In genomic region chr9:94377346-94378039, GRCm38 (mm10) we compare ENCODE assay signal across 8 mouse cellular contexts.
DNase-seq lines count a peak whose midpoint lies in the region; ATAC-seq and TF ChIP-seq lines count a peak whose summit lies in the region.

No protein-coding gene starts in this region.

- peak overlapping the region; percentile 45 for H3K27ac ChIP-seq in hindbrain, postnatal 0 days
- no peak overlapping the region for H3K27ac ChIP-seq in lung, postnatal 0 days (ENCODE audit: low read length)

- H3K4me2 ChIP-seq in hindbrain, postnatal 0 days (ENCODE audit: low read depth, low read length) = no peak overlapping the region
- no peak overlapping the region for H3K4me2 ChIP-seq in lung, postnatal 0 days (replicated peaks; ENCODE audit: low read depth, low read length)

- TF ChIP-seq CTCF in hindbrain, postnatal 0 days (IDR thresholded peaks at IDR 0.05; ENCODE audit: low read depth) = no peak
- TF ChIP-seq CTCF in lung, postnatal 0 days (IDR thresholded peaks at IDR 0.05) = no peak

- TF ChIP-seq EP300 in lung, postnatal 0 days (IDR thresholded peaks at IDR 0.05) = no peak

- no peak overlapping the region for H3K4me3 ChIP-seq in hindbrain, postnatal 0 days (ENCODE audit: low read length)
- no peak overlapping the region for H3K4me3 ChIP-seq in lung, postnatal 0 days (ENCODE audit: low read depth, low read length)

- no peaks in the 10 kb centered on the region for H3K9me3 ChIP-seq in hindbrain, postnatal 0 days (ENCODE audit: low read length)
- no peaks in the 10 kb centered on the region for H3K9me3 ChIP-seq in lung, postnatal 0 days (ENCODE audit: low read length)

- 42% methylated on average over 7 of the region's 7 CpGs for whole genome bisulfite sequencing in hindbrain, postnatal 0 days
- WGBS in lung, postnatal 0 days = 85% methylated on average over 7 of the region's 7 CpGs

- no peaks in the 10 kb centered on the region for H3K27me3 ChIP-seq in hindbrain, postnatal 0 days (ENCODE audit: insufficient read depth, low read length)
- H3K27me3 ChIP-seq in lung, postnatal 0 days (replicated peaks; ENCODE audit: insufficient read depth, low read length) = no peaks in the 10 kb centered on the region

- H3K36me3 ChIP-seq in hindbrain, postnatal 0 days (ENCODE audit: insufficient read depth, low read length) = no peaks in the 10 kb centered on the region
- no peaks in the 10 kb centered on the region for H3K36me3 ChIP-seq in lung, postnatal 0 days (ENCODE audit: insufficient read depth, low read length)

- H3K9ac ChIP-seq in hindbrain, postnatal 0 days (replicated peaks; ENCODE audit: low read length) = no peak overlapping the region
- H3K9ac ChIP-seq in lung, postnatal 0 days (replicated peaks; ENCODE audit: low read depth) = no peak overlapping the region

- no peaks in the 10 kb centered on the region for H3K4me1 ChIP-seq in hindbrain, postnatal 0 days (ENCODE audit: insufficient read depth, low read length)
- H3K4me1 ChIP-seq in lung, postnatal 0 days (ENCODE audit: insufficient read depth, low read depth, low read length) = no peaks in the 10 kb centered on the region

- peak; percentile 28 to 37 for DNase-seq in right cerebral cortex, adult 2 months (ENCODE audit: low spot score in 2 of 2)
- DNase-seq in right cerebral cortex, postnatal 14 days = no peak
- peak; percentile 50 for DNase-seq in embryo, embryonic 10.5 days (ENCODE audit: low spot score)
- DNase-seq in hindbrain, postnatal 0 days (ENCODE audit: low spot score) = peak; percentile 82
- peak; percentile 21 for DNase-seq in telencephalon, adult 2 months (ENCODE audit: low read depth, low spot score)
- DNase-seq in lung, postnatal 0 days (ENCODE audit: low spot score) = no peak

- ATAC-seq in hindbrain, postnatal 0 days = peak; percentile 82
- no peak for ATAC-seq in inflammation-experienced regulatory T-cells, adult 6 months
- no peak for ATAC-seq in lung, postnatal 0 days
- no peak for ATAC-seq in megakaryocyte, adult 5-6 weeks (ENCODE audit: poor library complexity, severe bottlenecking)

Comparison
In these comparisons a context has a peak if more than half of its experiments do, and no peak if none do; other contexts are left out.
1. DNase-seq: peak in right cerebral cortex, adult 2 months (2 of 2), embryo, embryonic 10.5 days (single experiment), hindbrain, postnatal 0 days (single experiment) and telencephalon, adult 2 months (single experiment); none in right cerebral cortex, postnatal 14 days (single experiment) and lung, postnatal 0 days (single experiment).